Mouse (Mus musculus): ENCODE data around the gene Ercc8.

The Ercc8 gene

DNA sequence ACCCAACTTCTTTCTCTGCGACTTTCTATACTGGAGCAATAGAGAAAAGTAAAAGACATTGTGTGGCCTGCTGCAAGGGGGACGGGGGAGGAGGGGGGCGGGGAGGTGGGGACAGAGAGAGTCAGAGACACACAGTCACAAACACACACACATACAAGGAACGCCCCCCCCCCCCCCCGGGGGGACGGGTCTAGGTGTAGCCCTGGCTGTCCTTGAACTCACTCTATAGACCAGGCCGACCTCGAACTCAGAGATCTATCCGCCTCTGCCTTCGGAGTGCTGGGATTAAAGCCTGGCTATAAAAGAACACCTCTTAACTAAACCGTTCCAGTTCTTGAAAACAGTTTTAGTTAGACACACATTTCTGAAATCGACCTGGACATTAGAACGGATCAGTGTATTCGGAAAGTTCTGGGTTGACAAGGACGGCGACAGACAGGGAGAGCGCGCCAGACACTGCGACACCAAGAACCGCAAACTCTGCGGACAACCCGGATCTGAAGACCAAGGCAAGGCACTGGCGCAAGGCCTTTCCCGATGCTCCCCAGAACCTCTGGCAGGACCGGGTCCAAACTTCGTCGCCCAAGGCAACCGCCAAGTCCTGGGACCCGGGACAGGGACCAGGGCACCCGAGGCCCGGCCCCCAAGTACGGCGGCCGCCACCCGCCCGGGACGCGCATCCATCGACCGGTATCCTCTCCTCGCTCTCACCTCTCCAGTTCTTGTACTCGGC, 633 bp upstream of the Ercc8 start:
- no peak for DNase-seq (ENCODE audit: low spot score)

DNA sequence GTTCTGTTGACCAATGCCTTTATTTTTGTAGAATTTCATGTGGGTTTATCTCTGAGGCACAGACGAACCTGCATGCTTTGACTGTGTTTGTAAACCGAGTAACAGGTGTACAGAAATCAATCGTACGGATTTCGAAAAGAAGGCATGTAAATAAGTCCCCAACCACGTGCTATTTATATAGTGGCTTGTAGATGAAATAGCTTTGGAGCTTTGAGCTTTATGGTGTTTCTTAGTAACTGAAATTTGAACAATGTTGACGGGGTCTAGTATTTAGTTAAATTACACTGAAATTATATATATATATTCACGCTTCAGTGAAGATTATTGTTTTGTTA, 677 bp downstream of the Ercc8 start:
- DNase-seq (ENCODE audit: low spot score): peak; percentile 17

DNA sequence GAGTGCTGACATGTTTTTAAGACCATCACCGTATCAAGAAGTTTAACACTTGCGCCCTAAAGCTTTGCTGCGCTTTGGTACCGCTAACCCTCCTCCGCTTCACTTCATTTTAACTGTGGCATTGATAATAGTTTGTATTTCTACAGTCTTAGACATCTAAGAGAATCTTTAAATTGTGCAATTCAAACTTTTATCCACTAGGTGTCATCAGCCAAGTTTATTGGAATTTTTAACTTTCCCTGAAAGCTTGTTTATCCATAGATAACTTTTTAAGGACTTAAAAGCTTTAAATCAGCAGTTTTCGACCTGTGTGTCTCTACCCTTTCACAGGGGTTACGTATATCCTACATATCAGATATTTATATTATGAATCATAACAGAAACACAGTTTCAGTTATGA, 1.4 kb downstream of the Ercc8 start:
- peak; percentile 36 for DNase-seq (ENCODE audit: low spot score)

DNA sequence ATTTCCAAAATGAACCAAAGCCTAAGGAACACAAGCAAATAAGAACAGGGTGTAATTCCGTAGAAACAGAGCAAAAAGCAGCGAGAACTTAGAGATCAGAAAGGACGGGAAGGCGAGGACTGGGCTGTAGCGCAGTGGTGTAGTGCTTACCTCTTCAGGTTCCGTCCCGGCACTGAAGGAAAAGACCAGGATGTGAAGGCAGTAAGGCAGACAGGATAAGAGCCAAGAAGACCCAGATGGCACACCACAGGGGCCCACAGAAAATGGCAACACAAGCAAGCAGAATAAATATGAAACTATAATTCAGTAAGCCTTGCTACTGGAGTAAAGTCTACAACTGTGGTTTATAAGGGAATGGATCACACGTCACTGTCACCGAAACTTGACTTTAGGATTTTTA, 5.4 kb downstream of the Ercc8 start:
- DNase-seq (ENCODE audit: low spot score): no peak

DNA sequence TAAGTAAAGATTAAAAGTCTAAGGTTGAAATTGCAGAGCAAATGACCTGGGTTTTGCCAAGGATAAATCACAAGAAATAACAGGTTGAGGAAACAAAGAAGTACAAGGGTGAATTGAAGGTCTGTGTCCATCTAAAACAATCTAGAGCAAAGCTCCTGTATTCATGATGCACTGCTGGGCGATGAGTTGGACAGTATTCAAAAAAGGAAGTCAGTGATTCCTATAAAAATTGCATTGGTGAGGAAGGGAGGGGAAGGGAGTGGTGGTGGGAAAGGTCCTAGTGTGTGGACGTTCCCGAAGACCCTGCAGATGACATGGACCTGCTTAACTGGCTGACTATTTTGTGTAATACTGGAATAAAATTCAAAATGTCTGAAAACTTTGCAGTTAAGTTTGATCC, 6.1 kb downstream of the Ercc8 start:
- no peak for DNase-seq (ENCODE audit: low spot score)

DNA sequence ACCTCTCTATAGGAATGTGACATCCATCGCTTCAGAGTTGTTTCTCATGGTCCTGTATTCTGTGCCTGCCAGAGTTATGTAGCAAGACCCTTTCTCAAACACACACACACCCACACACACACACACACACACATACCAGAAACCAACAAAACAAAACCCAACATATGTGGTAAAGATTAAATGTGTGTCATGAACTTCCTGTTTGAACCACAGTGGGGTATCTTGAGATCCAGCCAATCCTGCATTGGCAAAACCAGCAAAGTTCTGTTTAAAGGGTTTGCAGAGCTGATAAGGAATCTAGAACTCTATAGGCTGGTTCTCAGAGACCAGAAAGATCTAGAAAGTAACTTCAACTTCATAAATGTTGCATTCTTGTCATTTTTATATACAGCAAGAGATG, 11.5 kb downstream of the Ercc8 start:
- no peak for DNase-seq (ENCODE audit: low spot score)

DNA sequence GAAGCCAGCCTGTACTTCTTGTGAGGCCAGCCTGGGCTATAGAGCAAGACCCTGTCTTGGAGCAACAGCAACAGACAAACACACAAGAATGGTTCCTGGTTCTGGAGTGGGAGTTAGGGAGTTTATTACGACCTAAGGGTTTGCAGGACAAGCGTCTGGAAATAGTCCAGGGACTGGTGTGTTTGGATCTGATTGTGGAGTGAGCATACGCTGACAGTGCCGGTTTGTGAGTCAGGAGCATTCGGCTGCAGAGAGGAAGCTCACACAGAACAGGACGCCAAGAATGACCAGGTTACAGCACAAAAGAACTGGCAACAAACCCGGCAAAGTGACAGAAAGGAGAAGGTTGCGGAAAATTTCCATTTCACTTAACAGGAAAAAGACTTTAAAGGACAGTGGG, 12.0 kb downstream of the Ercc8 start:
- no peak for DNase-seq (ENCODE audit: low spot score)

DNA sequence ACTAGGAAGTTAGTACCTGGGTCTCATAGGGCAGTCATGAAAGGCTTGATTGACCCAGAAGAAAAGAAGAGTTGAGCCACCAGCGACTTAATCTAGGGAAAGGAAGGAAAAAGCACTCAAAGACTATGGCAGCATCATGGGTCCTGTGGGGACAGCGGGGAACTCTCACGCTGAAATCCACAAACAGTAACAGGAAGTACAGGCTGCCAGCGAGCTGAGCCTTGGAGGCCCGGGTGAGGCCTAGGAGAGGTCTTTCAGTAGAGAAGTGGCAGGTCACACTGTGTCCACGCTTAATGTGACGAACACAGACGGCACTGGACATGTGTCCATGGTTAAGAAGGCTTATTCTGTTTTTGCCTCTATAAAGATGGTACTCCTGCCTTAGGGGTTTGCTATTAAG, 21.1 kb downstream of the Ercc8 start:
- no peak for DNase-seq (ENCODE audit: low spot score)

DNA sequence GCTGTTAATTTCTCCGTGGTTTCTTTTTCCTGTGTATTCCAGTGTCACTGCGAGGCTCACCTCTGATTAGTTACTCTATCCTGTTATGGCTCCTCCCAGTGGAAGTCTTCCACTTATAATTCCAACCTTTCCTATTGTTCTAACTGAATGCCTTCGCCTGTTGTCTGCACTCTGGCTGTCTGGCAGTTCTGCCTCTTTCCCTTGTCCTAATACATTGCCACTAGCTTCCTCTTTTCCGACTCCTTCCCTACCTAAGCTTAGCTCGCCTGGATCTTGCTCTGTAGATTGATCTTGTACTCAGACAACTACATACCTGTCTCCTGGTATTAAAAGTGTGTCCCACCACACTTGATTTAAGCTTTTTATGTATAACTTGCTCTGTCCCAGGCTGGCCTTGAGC, 22.3 kb downstream of the Ercc8 start:
- no peak for DNase-seq (ENCODE audit: low spot score)

DNA sequence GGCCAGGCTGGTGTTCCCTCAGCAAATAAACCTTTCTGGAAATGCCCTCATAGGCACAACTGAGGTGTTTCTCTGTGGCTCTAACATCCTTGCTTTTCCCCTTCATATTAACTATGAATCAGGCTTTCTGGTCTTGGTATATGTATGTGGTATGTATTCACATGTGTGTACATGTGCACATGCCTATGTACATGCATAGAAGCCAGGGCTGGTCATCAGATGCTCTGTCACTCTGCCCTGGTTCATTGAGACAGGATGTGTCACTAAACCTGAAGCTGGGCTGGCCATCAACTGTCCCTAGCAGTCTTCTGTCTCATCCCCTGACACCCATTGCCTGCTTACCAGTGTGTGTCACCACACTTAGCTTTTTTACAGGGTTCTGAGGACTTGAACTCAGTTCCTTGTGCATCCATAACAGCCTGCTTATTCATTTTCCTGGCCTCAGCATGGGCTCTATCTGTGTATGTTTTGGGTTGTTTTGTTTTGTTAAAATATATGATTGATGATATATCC, 26.3 kb downstream of the Ercc8 start:
- DNase-seq (ENCODE audit: low spot score): no peak

DNA sequence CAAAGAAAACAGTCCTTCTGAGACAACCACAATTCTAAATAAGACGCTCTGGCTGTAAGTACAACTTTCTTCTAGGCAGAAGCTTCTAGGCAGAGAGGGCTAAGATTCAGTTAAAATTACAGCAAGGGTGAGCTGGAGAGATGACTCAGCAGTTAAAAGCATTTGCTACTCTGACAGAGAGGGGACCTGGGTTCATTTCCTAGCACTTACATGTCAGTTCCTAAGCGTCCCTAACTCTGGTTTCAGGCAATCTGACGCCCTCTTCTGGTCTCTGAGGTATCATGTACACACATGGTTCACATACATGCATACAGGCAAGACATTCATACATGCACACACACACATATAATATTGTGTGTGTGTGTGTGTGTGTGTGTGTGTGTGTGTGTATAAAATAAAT, 27.0 kb downstream of the Ercc8 start:
- no peak for DNase-seq (ENCODE audit: low spot score)

DNA sequence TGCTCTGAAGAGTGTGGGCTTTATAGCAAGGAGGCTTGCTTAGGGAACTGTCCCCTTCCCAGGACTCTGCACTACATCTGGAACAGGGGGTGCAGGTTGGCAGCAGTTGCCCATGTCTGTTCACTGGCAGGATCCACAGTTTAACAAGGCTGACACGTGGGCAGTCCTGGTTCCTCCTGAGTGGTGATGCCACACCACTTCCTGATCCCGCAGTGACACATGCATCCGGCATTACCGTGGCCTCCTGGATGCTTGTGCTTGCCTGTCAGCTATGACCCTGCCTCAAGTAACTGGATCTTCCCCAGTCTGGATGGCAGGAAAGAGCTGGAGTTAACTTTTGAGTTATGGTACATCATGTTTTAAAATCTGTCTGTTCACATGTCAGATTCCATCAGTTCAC, 29.5 kb downstream of the Ercc8 start:
- DNase-seq (ENCODE audit: low spot score): no peak

DNA sequence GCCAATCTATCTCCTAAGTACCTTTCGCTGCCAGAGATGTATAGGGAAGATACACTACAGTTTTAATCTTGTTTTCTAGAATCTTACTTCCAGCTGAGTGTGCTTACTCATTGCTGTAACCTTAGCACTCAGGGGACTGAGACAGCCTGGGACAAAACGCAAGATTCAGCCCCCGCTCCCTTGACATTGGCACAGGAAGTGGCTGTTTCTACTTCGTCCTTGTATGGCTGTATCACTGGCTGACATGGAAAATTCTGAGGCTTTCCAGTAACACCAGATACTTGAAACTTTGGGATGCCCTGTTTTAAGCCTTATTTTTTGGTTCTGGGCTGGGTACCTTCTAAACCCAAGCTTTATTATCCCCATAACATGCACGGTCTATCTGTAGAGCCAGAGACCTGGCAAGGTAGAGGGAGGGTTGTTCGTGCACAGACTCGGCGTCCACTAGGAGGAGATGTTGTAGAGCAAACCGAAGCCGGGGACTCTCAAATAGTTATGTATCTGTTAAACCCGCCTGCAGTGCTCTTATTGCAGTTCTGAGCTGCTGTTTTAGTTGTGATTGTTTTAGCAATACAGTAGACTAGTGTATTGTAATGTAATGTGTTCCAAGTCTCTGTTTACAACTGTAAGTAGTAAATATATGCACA, 32.7 kb downstream of the Ercc8 start:
- DNase-seq (ENCODE audit: low spot score): peak; percentile 16

DNA sequence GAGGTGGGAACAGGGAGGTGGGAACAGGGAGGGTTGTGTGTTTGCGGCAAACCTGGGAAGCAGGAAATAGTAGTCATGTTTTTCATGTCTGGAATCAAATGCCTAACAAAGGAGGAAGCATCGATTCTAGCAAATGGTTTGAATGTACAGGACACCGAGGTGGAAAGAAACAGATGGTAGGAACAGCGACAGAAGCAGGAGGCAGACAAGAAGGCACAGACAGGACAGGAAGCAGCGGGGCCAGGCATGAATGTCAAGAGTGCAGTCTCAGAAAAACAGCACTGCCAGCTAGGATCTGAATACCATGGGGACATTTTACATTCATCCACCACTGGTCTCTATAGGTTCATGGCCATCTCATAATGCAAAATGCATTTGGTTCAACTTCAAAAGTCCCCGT, 36.9 kb downstream of the Ercc8 start:
- DNase-seq (ENCODE audit: low spot score): no peak

DNA sequence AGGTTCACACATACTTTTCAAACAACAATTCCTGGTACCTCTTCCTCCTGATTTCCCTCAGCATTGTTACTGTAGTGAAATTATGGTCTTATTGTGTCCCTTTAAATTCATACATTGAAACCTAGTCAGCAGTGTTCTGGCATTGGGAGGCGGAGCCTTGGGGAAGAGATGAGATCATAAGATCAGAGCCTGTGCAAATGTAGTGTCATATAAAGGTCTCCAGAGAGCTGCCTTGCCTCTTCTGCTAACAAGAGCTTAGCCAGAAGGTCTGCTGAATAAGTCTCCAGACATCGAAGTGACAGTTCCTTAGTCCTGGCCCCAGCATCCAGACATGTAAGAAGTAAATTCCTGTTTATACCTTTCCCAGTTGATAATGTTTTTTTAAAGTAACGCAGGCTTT, 46.3 kb downstream of the Ercc8 start:
- no peak for DNase-seq (ENCODE audit: low spot score)

DNA sequence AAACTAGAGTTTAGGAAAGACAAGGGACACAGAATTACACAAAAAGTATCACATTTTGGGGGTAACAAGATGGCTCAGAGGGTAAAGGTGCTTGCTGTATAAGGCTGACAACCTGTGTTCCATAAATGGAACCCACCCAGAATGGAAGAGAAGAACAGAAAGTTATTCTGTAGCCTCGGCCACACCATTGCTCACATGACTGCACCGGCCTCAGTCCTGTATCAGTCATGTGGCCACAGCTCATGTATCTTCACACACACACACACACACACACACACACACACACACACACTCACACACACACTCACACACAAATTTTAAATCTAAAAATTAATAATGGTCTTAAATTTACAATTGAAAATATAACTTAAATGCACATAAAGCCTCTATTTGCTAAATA, 48.9 kb downstream of the Ercc8 start:
- no peak for DNase-seq (ENCODE audit: low spot score)

DNA sequence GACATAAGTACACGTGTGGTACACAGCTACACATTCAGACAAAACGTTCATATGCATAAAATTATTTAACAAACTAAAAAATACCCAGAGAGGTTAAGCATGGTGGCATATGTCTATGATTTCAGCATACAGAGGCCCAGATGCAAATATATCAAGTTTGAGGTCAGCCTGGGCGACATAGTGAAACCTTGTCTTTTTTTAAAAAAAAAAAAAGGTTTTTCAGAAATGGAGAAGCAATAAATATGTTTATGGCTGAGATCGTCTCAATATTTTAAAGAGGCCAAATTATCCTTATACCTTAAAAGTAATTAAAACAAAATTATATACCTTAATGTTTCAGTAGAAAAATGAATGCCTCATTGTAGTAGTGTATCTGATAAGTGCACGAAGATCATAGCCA, 49.6 kb downstream of the Ercc8 start:
- DNase-seq (ENCODE audit: low spot score): no peak

DNA sequence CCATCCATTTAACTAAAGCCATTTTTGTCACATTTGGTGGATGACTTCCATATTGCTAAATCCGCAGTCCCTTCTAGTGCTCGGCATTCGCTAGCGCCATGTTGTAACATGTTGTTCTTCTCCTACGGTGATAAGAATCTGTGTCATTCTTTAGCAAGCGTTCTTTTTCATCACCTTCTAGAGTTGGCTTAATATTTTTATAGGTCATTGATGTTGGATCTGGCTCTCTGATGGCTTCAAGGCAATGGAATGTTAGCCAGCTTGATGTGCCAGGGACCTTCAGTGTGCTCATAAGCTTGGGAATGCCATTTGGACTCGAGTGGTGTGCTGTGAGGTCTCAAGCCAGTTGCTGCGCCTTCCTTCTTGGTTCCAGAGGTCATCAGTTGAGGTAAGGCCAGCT, 52.4 kb downstream of the Ercc8 start:
- DNase-seq (ENCODE audit: low spot score): no peak

DNA sequence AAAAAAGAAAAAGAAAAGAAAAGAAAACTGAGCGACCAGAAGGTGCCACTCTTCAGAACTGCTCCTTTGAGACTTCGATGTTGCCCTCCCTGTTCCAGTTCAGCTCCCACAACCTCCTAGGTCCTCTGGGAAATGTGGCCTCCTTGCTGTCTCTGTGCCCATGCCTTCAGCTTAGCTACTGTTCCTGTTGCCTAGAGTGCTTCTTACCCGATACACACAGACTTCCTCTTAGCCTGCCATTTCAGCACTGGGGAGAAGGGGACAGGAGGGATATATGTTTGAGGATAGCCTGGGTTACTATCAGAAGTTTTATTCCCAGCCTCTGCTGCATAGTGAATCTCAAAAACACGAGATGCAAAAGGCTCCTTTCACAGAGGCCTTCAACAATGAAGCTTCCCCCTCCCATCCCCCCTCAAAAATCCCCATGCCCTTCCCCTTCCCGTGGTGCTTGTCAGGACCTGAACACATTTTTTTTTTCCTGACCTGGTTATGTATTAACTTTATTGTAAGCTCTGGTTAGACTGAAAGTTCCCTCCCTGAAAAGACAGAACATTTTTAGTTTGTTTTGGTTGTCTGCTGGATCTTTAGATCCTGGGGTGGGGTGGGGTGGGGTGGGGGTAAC, 54.0 kb downstream of the Ercc8 start:
- no peak for DNase-seq (ENCODE audit: low spot score)

DNA sequence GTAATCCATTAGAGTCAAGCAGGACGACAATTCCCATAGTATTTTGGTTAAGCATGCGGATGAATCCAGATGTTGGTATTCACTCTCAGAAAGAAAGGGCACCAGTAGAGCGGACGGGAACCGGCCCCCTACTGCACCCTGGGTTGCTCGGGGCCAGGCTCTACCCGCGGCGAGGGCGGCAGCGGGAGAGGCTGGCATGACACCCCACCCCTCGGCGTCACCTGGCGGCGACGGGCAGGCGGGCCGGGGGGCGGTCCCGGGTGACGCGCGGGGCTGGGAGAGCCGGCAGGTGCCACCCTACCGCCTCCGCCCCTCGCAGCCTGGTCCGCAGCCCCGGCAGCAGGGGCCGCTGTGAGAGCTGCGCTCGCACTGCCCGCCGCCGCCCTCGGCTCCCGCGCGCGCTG, 55.6 kb downstream of the Ercc8 start, which contains the start of gene Elovl7:
Elovl7 (plus strand) TSS at position 324 of the 404 bp plus-strand sequence.
- peak; percentile 20 for DNase-seq (ENCODE audit: low spot score)

DNA sequence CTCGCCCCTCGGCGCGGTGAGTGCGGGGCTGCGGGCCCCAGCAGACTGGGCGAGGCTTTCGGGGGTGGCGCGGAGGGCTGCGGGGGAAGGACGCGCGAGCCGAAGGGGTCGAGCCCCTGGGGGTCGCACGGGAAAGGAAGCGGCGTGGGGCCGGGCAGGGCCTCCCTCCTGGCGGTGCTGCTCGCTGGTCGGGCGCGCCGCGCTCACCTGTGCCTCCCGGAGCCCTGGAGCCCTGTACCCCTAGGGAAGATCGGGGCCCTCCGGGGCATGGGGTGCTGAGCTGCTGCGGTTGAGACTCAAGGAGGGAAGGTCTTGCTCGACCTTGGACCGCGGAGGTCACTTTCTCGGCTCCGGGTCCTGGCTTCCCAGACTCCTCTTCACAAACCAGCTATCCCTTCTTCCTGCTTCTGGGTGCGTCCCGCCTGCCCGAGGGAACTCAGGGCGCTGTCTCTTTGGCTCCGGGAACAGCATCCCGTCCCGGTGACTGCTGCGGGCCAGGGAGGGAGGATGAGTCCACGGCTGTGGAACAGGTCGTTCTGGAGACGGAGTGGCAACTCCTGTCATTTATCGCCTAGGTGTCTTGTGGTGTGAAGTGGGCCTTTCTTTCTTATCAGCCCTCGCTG, 56.1 kb downstream of the Ercc8 start:
- DNase-seq (ENCODE audit: low spot score): no peak

DNA sequence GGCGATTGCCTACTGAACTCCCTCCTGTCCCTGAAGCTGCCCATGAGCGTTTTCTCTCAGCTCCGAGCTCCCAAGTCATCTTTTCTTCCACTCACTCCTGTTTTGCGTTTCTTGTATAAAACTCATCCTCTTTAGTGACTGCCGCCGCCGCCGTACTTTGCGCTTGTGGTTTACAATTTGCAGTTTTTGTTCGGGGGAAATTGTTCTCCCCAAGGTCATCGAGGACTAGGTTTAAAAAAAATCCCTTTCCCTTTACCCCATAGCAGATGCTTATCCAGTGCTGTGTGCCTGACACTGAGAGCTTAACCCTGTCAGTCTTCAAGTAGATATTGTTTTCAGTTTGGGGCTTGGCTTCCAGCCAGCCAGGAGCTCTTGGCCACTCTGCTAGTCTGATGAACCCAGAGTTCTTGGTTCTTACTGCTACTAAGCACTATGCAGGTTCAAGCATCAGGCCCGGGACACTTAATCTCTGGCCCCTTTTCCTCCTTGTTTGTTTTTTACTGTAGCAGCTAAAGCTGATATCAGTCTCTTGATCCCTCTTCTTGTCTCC, 56.8 kb downstream of the Ercc8 start:
- DNase-seq (ENCODE audit: low spot score): no peak

DNA sequence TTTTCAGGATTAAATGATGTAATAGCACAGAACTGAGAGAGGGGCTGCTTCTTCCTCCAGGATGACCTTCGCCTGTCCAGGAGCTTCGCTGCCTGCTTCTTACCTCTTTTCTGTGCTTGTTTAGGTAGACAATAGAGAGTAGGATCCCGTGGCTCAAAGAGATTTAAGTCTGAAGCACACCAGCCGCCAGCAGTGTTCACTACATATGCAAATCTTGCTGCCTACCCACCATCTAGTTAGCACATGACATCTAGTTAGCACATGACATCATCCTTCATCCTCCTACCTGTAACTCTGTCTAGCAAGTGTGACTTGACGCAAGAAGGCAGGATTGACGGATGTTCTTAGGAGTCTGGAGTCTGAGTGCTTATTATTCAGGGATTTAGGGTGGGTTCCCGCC, 61.2 kb downstream of the Ercc8 start:
- DNase-seq (ENCODE audit: low spot score): no peak
